Mouse (Mus musculus) E14TG2a.4 (cell line): ENCODE results near the gene Adamtsl1.

Source experiments
- CTCF ChIP-seq: conservative IDR thresholded peaks from 2 replicates; pipeline ENCODE4 v1.5.1; 2014; ENCODE audit warnings: low read length
- POU5F1 ChIP-seq: IDR thresholded peaks from 2 replicates; pipeline ENCODE4 v1.6.1; 2014; ENCODE audit warnings: low read length, borderline replicate concordance

DNA sequence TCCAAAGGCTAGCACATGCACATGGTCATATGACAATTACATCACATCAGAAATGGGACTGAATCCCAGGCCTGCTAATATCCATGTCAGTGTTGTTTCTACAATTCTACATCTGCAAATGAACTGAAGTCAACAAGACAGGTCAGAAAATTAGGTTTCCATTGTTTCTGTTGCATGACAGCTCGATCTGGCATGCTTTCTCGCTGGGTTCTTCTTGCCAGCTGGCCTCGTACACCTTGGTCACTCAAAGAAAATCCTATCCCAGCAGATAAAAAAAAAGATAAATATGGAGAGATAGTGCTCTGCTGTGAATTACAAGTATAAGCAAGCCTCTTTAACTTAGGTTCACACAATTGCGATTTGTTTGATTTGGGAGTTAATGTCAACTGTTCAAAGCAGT is 644.6 kb downstream of the Adamtsl1 start:
- TF ChIP-seq CTCF (no peak), POU5F1 (no peak)
